Comparison of ENCODE assay signal across 21 mouse cellular contexts in the genomic region with DNA sequence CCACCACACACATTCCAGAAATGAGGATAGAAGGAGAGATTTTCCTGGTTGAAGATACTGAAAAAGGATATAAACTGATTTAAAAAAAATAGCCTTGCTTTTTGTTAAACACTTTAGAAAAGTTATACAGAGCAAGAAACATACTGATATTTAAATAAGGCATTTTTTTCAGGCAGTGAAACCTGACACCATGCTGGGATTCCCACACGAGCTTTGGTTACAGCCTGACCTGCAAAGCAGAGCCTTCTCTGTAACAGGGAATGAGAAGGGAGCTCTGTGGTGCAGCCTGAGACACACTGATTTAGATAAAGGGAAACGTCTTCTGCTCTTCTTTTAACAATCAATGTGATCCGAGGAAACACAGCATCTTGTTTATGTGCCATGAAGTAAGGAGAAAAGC. TPM values are rescaled to one million over a fixed set of nuclear protein-coding genes. Genes with fewer than 3 reads are reported as not detected.
DNase-seq lines count a peak whose midpoint lies in the region; ATAC-seq and TF ChIP-seq lines count a peak whose summit lies in the region.
"Had no signal": no experiment of that assay in that cellular context is flagged by ENCODE, and none has a peak within 500 bp of the region (broad histone marks: within the 10 kb centered on the region; RNA-seq: fewer than 3 reads in every experiment).

No protein-coding gene starts in this region.

- no peak for TF ChIP-seq RAD21 in CH12.LX (IDR thresholded peaks at IDR 0.05; ENCODE audit: low read depth, low read length)

- no peak for DNase-seq in intestine, embryonic 14.5 days (ENCODE audit: low spot score)
- DNase-seq in CH12.LX (ENCODE audit: extremely low read depth), result no peak
- DNase-seq in embryo, embryonic 10 days (ENCODE audit: low spot score), result peak; percentile 47
- DNase-seq in yolk sac, embryonic 10.5 days (ENCODE audit: low spot score), result no peak
- DNase-seq: cerebellum, postnatal 14 days; gastrocnemius, postnatal 10 days; kidney, adult 9 months; lung, postnatal 10 days; retina, postnatal 1 day had no signal

- ATAC-seq in intestine, embryonic 14.5 days (replicated peaks; ENCODE audit: low FRiP score, low TSS enrichment, low read depth), result no peak
- ATAC-seq in intestine, embryonic 16.5 days, result no peak
- ATAC-seq in embryonic facial prominence, embryonic 15.5 days (ENCODE audit: insufficient number of reproducible peaks, low FRiP score, low TSS enrichment, low read depth), result no peak
- no peak for ATAC-seq in megakaryocyte, adult 5-6 weeks (ENCODE audit: poor library complexity, severe bottlenecking)
- ATAC-seq in monocyte, adult 5-6 weeks (replicated peaks; ENCODE audit: insufficient number of reproducible peaks, low FRiP score, low TSS enrichment, poor library complexity, severe bottlenecking), result no peak
- ATAC-seq: liver, embryonic 12.5 days; Patski had no signal

- peak overlapping the region; percentile 22; the same call in 1 of the 2 replicates for H3K27ac ChIP-seq in intestine, embryonic 14.5 days (ENCODE audit: low read depth)
- H3K27ac ChIP-seq in intestine, embryonic 16.5 days (ENCODE audit: low read length), result no peak overlapping the region
- H3K27ac ChIP-seq in CH12.LX (ENCODE audit: insufficient read depth, low read depth), result no peak overlapping the region
- H3K27ac ChIP-seq in embryonic facial prominence, embryonic 15.5 days (replicated peaks), result 0 out of 2 replicates have a peak overlapping the region, but pooled peaks have one; percentile 6
- H3K27ac ChIP-seq: heart, embryonic 10.5 days; hindbrain, embryonic 12.5 days; liver, embryonic 12.5 days; neural tube, embryonic 15.5 days; stomach, embryonic 15.5 days had no signal

- no peak overlapping the region for H3K9ac ChIP-seq in intestine, embryonic 14.5 days (ENCODE audit: low read length)
- no peak overlapping the region for H3K9ac ChIP-seq in intestine, embryonic 16.5 days (ENCODE audit: low read depth, low read length)
- no peak overlapping the region for H3K9ac ChIP-seq in CH12.LX (ENCODE audit: insufficient read depth, low read depth)
- no peak overlapping the region for H3K9ac ChIP-seq in embryonic facial prominence, embryonic 15.5 days
- H3K9ac ChIP-seq: hindbrain, embryonic 12.5 days; liver, embryonic 12.5 days; neural tube, embryonic 15.5 days; stomach, embryonic 15.5 days had no signal

- 6% methylated on average over 3 of the region's 3 CpGs for WGBS in intestine, embryonic 14.5 days
- WGBS in intestine, embryonic 16.5 days, result 5% methylated on average over 3 of the region's 3 CpGs
- WGBS in embryonic facial prominence, embryonic 15.5 days, result 6% methylated on average over 3 of the region's 3 CpGs

- H3K4me1 ChIP-seq in intestine, embryonic 14.5 days (replicated peaks; ENCODE audit: control insufficient read depth, insufficient read depth, low read length), result peaks cover 7% of the 10 kb centered on the region; the same call in 1 of the 2 replicates
- H3K4me1 ChIP-seq in intestine, embryonic 16.5 days (ENCODE audit: control insufficient read depth, insufficient read depth, low read length), result peaks cover 3% of the 10 kb centered on the region; the same call in 1 of the 2 replicates
- peaks cover 3 to 19% of the 10 kb centered on the region in 2 experiments for H3K4me1 ChIP-seq in CH12.LX (ENCODE audit: control insufficient read depth in 1 of 2, insufficient read depth in 2 of 2)
- H3K4me1 ChIP-seq in embryonic facial prominence, embryonic 15.5 days, result peaks cover 16% of the 10 kb centered on the region

- no peak overlapping the region for H3K4me2 ChIP-seq in intestine, embryonic 14.5 days (ENCODE audit: low read length)
- H3K4me2 ChIP-seq in intestine, embryonic 16.5 days (ENCODE audit: low read depth, low read length), result no peak overlapping the region
- no peak overlapping the region for H3K4me2 ChIP-seq in CH12.LX (ENCODE audit: insufficient read depth, low read depth, poor library complexity, severe bottlenecking)
- H3K4me2 ChIP-seq in embryonic facial prominence, embryonic 15.5 days (replicated peaks), result no peak overlapping the region
- H3K4me2 ChIP-seq: hindbrain, embryonic 12.5 days; liver, embryonic 12.5 days; neural tube, embryonic 15.5 days; stomach, embryonic 15.5 days had no signal

- TF ChIP-seq POLR2A in CH12.LX (IDR thresholded peaks at IDR 0.05; ENCODE audit: low read depth, low read length), result no peak

- H3K4me3 ChIP-seq in intestine, embryonic 14.5 days (ENCODE audit: low read depth, low read length), result no peak overlapping the region
- no peak overlapping the region for H3K4me3 ChIP-seq in intestine, embryonic 16.5 days (ENCODE audit: low read length)
- H3K4me3 ChIP-seq in CH12.LX (replicated peaks in 1 of 3; ENCODE audit: low read depth in 2 of 3, low read length in 2 of 3, poor library complexity in 1 of 3), result no peak overlapping the region
- no peak overlapping the region for H3K4me3 ChIP-seq in embryonic facial prominence, embryonic 15.5 days (replicated peaks)
- H3K4me3 ChIP-seq: erythroblast, embryonic 14.5 days; heart, embryonic 10.5 days; hindbrain, embryonic 12.5 days; liver, embryonic 12.5 days; neural tube, embryonic 15.5 days; stomach, embryonic 15.5 days had no signal

- no peaks in the 10 kb centered on the region for H3K9me3 ChIP-seq in intestine, embryonic 14.5 days (ENCODE audit: control insufficient read depth, low read length)
- no peaks in the 10 kb centered on the region for H3K9me3 ChIP-seq in intestine, embryonic 16.5 days (ENCODE audit: control insufficient read depth, low read length)
- H3K9me3 ChIP-seq in CH12.LX (replicated peaks; ENCODE audit: low read length), result no peaks in the 10 kb centered on the region
- no peaks in the 10 kb centered on the region for H3K9me3 ChIP-seq in embryonic facial prominence, embryonic 15.5 days (replicated peaks)
- H3K9me3 ChIP-seq: heart, embryonic 10.5 days; hindbrain, embryonic 12.5 days; liver, embryonic 12.5 days; neural tube, embryonic 15.5 days; stomach, embryonic 15.5 days had no signal

- no peaks in the 10 kb centered on the region for H3K27me3 ChIP-seq in intestine, embryonic 14.5 days (replicated peaks; ENCODE audit: control insufficient read depth, insufficient read depth, low read length)
- no peaks in the 10 kb centered on the region for H3K27me3 ChIP-seq in intestine, embryonic 16.5 days (replicated peaks; ENCODE audit: control insufficient read depth, insufficient read depth, low read length)
- H3K27me3 ChIP-seq in CH12.LX (replicated peaks), result no peaks in the 10 kb centered on the region
- no peaks in the 10 kb centered on the region for H3K27me3 ChIP-seq in embryonic facial prominence, embryonic 15.5 days
- H3K27me3 ChIP-seq: hindbrain, embryonic 12.5 days; liver, embryonic 12.5 days; neural tube, embryonic 15.5 days; Patski; stomach, embryonic 15.5 days had no signal

- dilution Hi-C loops in CH12.LX (cut with MboI; ENCODE audit: extremely low pct_ligation_motif_present, extremely low pct_unique_long_range_greater_than_20kb, low sequenced_read_pairs), result no loop called here

- in situ Hi-C loops in CH12.LX (cut with MboI; ENCODE audit: low pct_ligation_motif_present, low pct_unique_long_range_greater_than_20kb, low sequenced_read_pairs), result no loop called here

- H3K79me2 ChIP-seq in CH12.LX (replicated peaks; ENCODE audit: control insufficient read depth, extremely low read depth, insufficient read depth, poor library complexity, severe bottlenecking), result no peaks in the 10 kb centered on the region

- peaks cover 17% of the 10 kb centered on the region for H3K36me3 ChIP-seq in intestine, embryonic 14.5 days (ENCODE audit: control insufficient read depth, insufficient read depth, low read length)
- H3K36me3 ChIP-seq in intestine, embryonic 16.5 days (ENCODE audit: control insufficient read depth, insufficient read depth, low read length), result peaks cover 4% of the 10 kb centered on the region
- H3K36me3 ChIP-seq in CH12.LX (replicated peaks in 1 of 2; ENCODE audit: control insufficient read depth in 1 of 2, insufficient read depth in 1 of 2, low read length in 1 of 2), result peaks cover 14 to 38% of the 10 kb centered on the region in 2 experiments
- peaks cover 25% of the 10 kb centered on the region for H3K36me3 ChIP-seq in embryonic facial prominence, embryonic 15.5 days

- TF ChIP-seq CTCF in CH12.LX (conservative IDR thresholded peaks at IDR 0.05 in 1 of 2, IDR thresholded peaks at IDR 0.05 in 1 of 2; ENCODE audit: low read depth in 2 of 2, low read length in 2 of 2), result no peak

- no peak for TF ChIP-seq EP300 in CH12.LX (IDR thresholded peaks at IDR 0.05; ENCODE audit: low read length)

RNA-seq across cellular contexts. Expression of gene Zfp14, which starts 2.4 kb away (rescaled TPM):
- polyA plus RNA-seq in intestine, embryonic 14.5 days (2014; fragmentation: Nextera tagmentation; extraction: Ambion mirVana), result 3.5 and 4.4 TPM in 2 replicates
- 2.0 and 2.2 TPM in 2 replicates for polyA plus RNA-seq in intestine, embryonic 16.5 days (2015; fragmentation: Nextera tagmentation; extraction: Ambion mirVana)
- 0.34 TPM in 2 replicates for total RNA-seq in CH12.LX (2012; rRNA removed)
- 0.34 and 0.96 TPM in 2 replicates for total RNA-seq in CH12.LX (2014; rRNA removed)
- 0.31 and 0.54 TPM in 2 replicates for polyA plus RNA-seq in CH12.LX (2012; ENCODE audit: insufficient read length, low read depth)
- polyA plus RNA-seq in embryonic facial prominence, embryonic 15.5 days (2015; fragmentation: Nextera tagmentation; extraction: Ambion mirVana), result 5.3 and 6.7 TPM in 2 replicates
- 1.4 and 2.1 TPM in 2 replicates for total RNA-seq in megakaryocyte, adult 5-6 weeks (2015)
- total RNA-seq in megakaryocyte, adult 5-6 weeks (2017), result 0.89 and 0.95 TPM in 2 replicates
- total RNA-seq in monocyte, adult 5-6 weeks (2017), result 0.85 to 3.6 TPM (median 1.7 TPM) in 3 replicates
- polyA plus RNA-seq: erythroblast, embryonic 14.5 days had no signal

RNA-seq across cellular contexts. Expression of gene Zfp82, which starts 19.1 kb away (rescaled TPM):
- 4.9 and 5.4 TPM in 2 replicates for polyA plus RNA-seq in intestine, embryonic 14.5 days (2014; fragmentation: Nextera tagmentation; extraction: Ambion mirVana)
- polyA plus RNA-seq in intestine, embryonic 16.5 days (2015; fragmentation: Nextera tagmentation; extraction: Ambion mirVana), result 4.2 and 4.4 TPM in 2 replicates
- total RNA-seq in CH12.LX (2012; rRNA removed) (6.9 and 7.0 TPM in 2 replicates), CH12.LX (2014; rRNA removed) (7.1 TPM in 2 replicates)
- 4.5 and 4.9 TPM in 2 replicates for polyA plus RNA-seq in CH12.LX (2012; ENCODE audit: insufficient read length, low read depth)
- 7.9 and 8.3 TPM in 2 replicates for polyA plus RNA-seq in embryonic facial prominence, embryonic 15.5 days (2015; fragmentation: Nextera tagmentation; extraction: Ambion mirVana)
- 0.83 and 0.91 TPM in 2 replicates for total RNA-seq in megakaryocyte, adult 5-6 weeks (2015)
- 3.0 and 3.2 TPM in 2 replicates for total RNA-seq in megakaryocyte, adult 5-6 weeks (2017)
- 3.8 to 9.1 TPM (median 4.3 TPM) in 3 replicates for total RNA-seq in monocyte, adult 5-6 weeks (2017)
- polyA plus RNA-seq: erythroblast, embryonic 14.5 days had no signal

RNA-seq across cellular contexts. Expression of gene Gm26920, which starts 36.6 kb away (rescaled TPM):
- polyA plus RNA-seq in intestine, embryonic 14.5 days (2014; fragmentation: Nextera tagmentation; extraction: Ambion mirVana), result 0.87 and 1.5 TPM in 2 replicates
- 0.62 TPM in 1 of 2 replicates, not detected in the other for polyA plus RNA-seq in intestine, embryonic 16.5 days (2015; fragmentation: Nextera tagmentation; extraction: Ambion mirVana)
- total RNA-seq in CH12.LX (2012; rRNA removed), result 0.50 TPM in 1 of 2 replicates, not detected in the other
- not detected in 2 replicates for total RNA-seq in CH12.LX (2014; rRNA removed)
- 1.1 TPM in 1 of 2 replicates, not detected in the other for polyA plus RNA-seq in CH12.LX (2012; ENCODE audit: insufficient read length, low read depth)
- polyA plus RNA-seq in embryonic facial prominence, embryonic 15.5 days (2015; fragmentation: Nextera tagmentation; extraction: Ambion mirVana), result 0.73 and 1.9 TPM in 2 replicates
- 1.4 TPM in 1 of 2 replicates, not detected in the other for total RNA-seq in megakaryocyte, adult 5-6 weeks (2015)
- total RNA-seq in megakaryocyte, adult 5-6 weeks (2017), result not detected in 2 replicates
- total RNA-seq in monocyte, adult 5-6 weeks (2017), result not detected in 3 replicates
- total RNA-seq: layer of hippocampus, adult 8-10 months had no signal
- polyA plus RNA-seq: erythroblast, embryonic 14.5 days had no signal

RNA-seq across cellular contexts. Expression of gene Zfp566, which starts 36.7 kb away (rescaled TPM):
- polyA plus RNA-seq in intestine, embryonic 14.5 days (2014; fragmentation: Nextera tagmentation; extraction: Ambion mirVana), result 8.3 and 11.2 TPM in 2 replicates
- polyA plus RNA-seq in intestine, embryonic 16.5 days (2015; fragmentation: Nextera tagmentation; extraction: Ambion mirVana), result 4.3 and 5.3 TPM in 2 replicates
- 5.5 and 6.5 TPM in 2 replicates for total RNA-seq in CH12.LX (2012; rRNA removed)
- 3.5 and 4.9 TPM in 2 replicates for total RNA-seq in CH12.LX (2014; rRNA removed)
- 9.1 TPM in 2 replicates for polyA plus RNA-seq in CH12.LX (2012; ENCODE audit: insufficient read length, low read depth)
- 9.4 and 10.6 TPM in 2 replicates for polyA plus RNA-seq in embryonic facial prominence, embryonic 15.5 days (2015; fragmentation: Nextera tagmentation; extraction: Ambion mirVana)
- total RNA-seq in megakaryocyte, adult 5-6 weeks (2015), result 2.7 and 3.5 TPM in 2 replicates
- 0.85 and 1.9 TPM in 2 replicates for total RNA-seq in megakaryocyte, adult 5-6 weeks (2017)
- 0.43 to 3.1 TPM in 2 of 3 replicates, not detected in the other for total RNA-seq in monocyte, adult 5-6 weeks (2017)
- polyA plus RNA-seq: erythroblast, embryonic 14.5 days had no signal

RNA-seq across cellular contexts. Expression of gene Zfp260, which starts 41.0 kb away (rescaled TPM):
- polyA plus RNA-seq in intestine, embryonic 14.5 days (2014; fragmentation: Nextera tagmentation; extraction: Ambion mirVana), result 91.8 and 115 TPM in 2 replicates
- 60.8 and 61.0 TPM in 2 replicates for polyA plus RNA-seq in intestine, embryonic 16.5 days (2015; fragmentation: Nextera tagmentation; extraction: Ambion mirVana)
- total RNA-seq in CH12.LX (2012; rRNA removed), result 11.1 and 11.4 TPM in 2 replicates
- total RNA-seq in CH12.LX (2014; rRNA removed), result 18.1 and 19.6 TPM in 2 replicates
- 11.5 and 13.7 TPM in 2 replicates for polyA plus RNA-seq in CH12.LX (2012; ENCODE audit: insufficient read length, low read depth)
- polyA plus RNA-seq in embryonic facial prominence, embryonic 15.5 days (2015; fragmentation: Nextera tagmentation; extraction: Ambion mirVana), result 120 and 122 TPM in 2 replicates
- total RNA-seq in megakaryocyte, adult 5-6 weeks (2015), result 26.0 and 29.6 TPM in 2 replicates
- 22.8 and 26.4 TPM in 2 replicates for total RNA-seq in megakaryocyte, adult 5-6 weeks (2017)
- 12.9 to 53.8 TPM (median 19.3 TPM) in 3 replicates for total RNA-seq in monocyte, adult 5-6 weeks (2017)
- polyA plus RNA-seq: erythroblast, embryonic 14.5 days had no signal

Comparison
In these comparisons a context has a peak if more than half of its experiments do, and no peak if none do; other contexts are left out.
1. H3K27ac ChIP-seq: peak in intestine, embryonic 14.5 days (single experiment) and embryonic facial prominence, embryonic 15.5 days (single experiment); none in intestine, embryonic 16.5 days (single experiment) and CH12.LX (single experiment).